In genomic region chr9:69948964-69949363, GRCm38 (mm10) we compare ENCODE assay signal across 8 mouse cellular contexts. TPM values are rescaled to one million over a fixed set of nuclear protein-coding genes. Genes with fewer than 3 reads are reported as not detected.
DNase-seq lines count a peak whose midpoint lies in the region; ATAC-seq and TF ChIP-seq lines count a peak whose summit lies in the region.

No protein-coding gene starts in this region.

- H3K9me3 ChIP-seq in G1E (replicated peaks): no peaks in the 10 kb centered on the region

- ATAC-seq in G1E (ENCODE audit: extremely low read depth, insufficient number of reproducible peaks, low FRiP score, poor library complexity, severe bottlenecking): no peak

- H3K27me3 ChIP-seq in G1E (ENCODE audit: insufficient read depth, low read length): no peaks in the 10 kb centered on the region

- H3K36me3 ChIP-seq in G1E (replicated peaks): no peaks in the 10 kb centered on the region

- H3K4me3 ChIP-seq in left cerebral cortex, adult 2 months: no peak overlapping the region
- no peak overlapping the region for H3K4me3 ChIP-seq in G1E (ENCODE audit: low read depth, low read length)

- no peak for DNase-seq in left cerebral cortex, adult 2 months (ENCODE audit: extremely low spot score in 1 of 2, low spot score in 2 of 2)
- no peak for DNase-seq in left cerebral cortex, adult 8-10 months (ENCODE audit: low spot score in 2 of 2)
- DNase-seq in G1E (ENCODE audit: low spot score): peak; percentile 3
- peak; percentile 21 for DNase-seq in c-Kit-negative CD71-positive TER-119-positive erythroid progenitor cells, embryonic 14.5 days (ENCODE audit: low read depth, low spot score)
- peak; percentile 61 to 75 for DNase-seq in heart, postnatal 10 days
- DNase-seq in lung, postnatal 25 days (ENCODE audit: low spot score): peak; percentile 41
- DNase-seq in spleen, postnatal 4 days (ENCODE audit: low spot score in 2 of 2): peak; percentile 44 to 78
- DNase-seq in layer of hippocampus, adult 9-11 months: no peak

- intact Hi-C loops in left cerebral cortex, adult 2 months (cut with DNase I): loop anchor here (10.0 kb wide), 1 partner anchor 304 kb away; no protein-coding TSS in a partner anchor
- intact Hi-C loops in heart, postnatal 10 days (cut with DNase I): loop anchor here (1.0 to 5.0 kb wide), 2 partner anchors 39 to 133 kb away; no protein-coding TSS in a partner anchor

- peak; percentile 57 for TF ChIP-seq CTCF in left cerebral cortex, adult 2 months (IDR thresholded peaks at IDR 0.05)
- peak; percentile 52 for TF ChIP-seq CTCF in G1E (IDR thresholded peaks at IDR 0.05; ENCODE audit: low read depth, low read length)

- H3K4me1 ChIP-seq in G1E (ENCODE audit: insufficient read depth, low read depth, low read length): no peaks in the 10 kb centered on the region

- no peak overlapping the region for H3K27ac ChIP-seq in left cerebral cortex, adult 2 months

RNA-seq across cellular contexts. Expression of gene Bnip2, which starts 40.3 kb away (rescaled TPM):
- total RNA-seq in left cerebral cortex, adult 2 months (2021): 10 to 100 TPM; 42.9 to 43.2 TPM
- total RNA-seq in left cerebral cortex, adult 8-10 months (2022): 10 to 100 TPM; 32.1 to 47.1 (median 40.2) TPM
- total RNA-seq in G1E (2014; fragmentation: Nextera tagmentation) (103 and 106 TPM in 2 replicates), G1E (2017) (167 and 186 TPM in 2 replicates)
- polyA plus RNA-seq in G1E (2012): 37.0 and 38.0 TPM in 2 replicates
- total RNA-seq in heart, postnatal 10 days (2021): 100 to 1,000 TPM; 102 to 107 TPM

Comparison
In these comparisons a context has a peak if more than half of its experiments do, and no peak if none do; other contexts are left out.
1. DNase-seq: peak in G1E (single experiment), c-Kit-negative CD71-positive TER-119-positive erythroid progenitor cells, embryonic 14.5 days (single experiment), heart, postnatal 10 days (2 of 2), lung, postnatal 25 days (single experiment) and spleen, postnatal 4 days (2 of 2); none in left cerebral cortex, adult 2 months (0 of 2), left cerebral cortex, adult 8-10 months (0 of 2) and layer of hippocampus, adult 9-11 months (single experiment).